Comparison of ENCODE assay signal across 12 mouse cellular contexts in the genomic region with DNA sequence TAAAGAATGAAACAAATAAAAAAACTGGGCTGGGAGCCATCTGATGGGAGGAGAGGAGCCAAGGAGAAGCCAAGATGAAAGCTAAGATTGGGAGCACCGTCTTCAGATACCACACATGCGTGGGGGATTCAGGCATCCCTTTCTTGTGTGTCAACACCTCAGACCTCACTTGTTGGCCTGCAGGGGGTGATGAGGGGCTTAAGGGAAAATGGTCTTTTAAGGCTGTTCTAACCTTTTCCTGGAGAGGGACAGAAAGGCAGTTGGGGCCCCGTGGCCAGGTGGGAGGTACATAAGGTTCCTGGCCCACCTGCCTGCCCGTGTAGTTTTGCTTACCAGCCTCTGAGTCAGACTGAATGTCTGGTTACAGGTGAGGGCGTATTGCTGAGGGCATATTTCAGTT. TPM values are rescaled to one million over a fixed set of nuclear protein-coding genes. Genes with fewer than 3 reads are reported as not detected.
DNase-seq lines count a peak whose midpoint lies in the region; ATAC-seq and TF ChIP-seq lines count a peak whose summit lies in the region.
"Had no signal": no experiment of that assay in that cellular context is flagged by ENCODE, and none has a peak within 500 bp of the region (broad histone marks: within the 10 kb centered on the region; RNA-seq: fewer than 3 reads in every experiment).

No protein-coding gene starts in this region.

- ATAC-seq in neural tube, embryonic 12.5 days (ENCODE audit: low FRiP score, low read depth) = no peak
- no peak for ATAC-seq in hindbrain, embryonic 15.5 days (ENCODE audit: low FRiP score, low read depth)
- no peak for ATAC-seq in activated CD4-positive, CD25-positive, alpha-beta regulatory T cell, adult 4 months
- no peak for ATAC-seq in monocyte, adult 5-6 weeks (replicated peaks; ENCODE audit: insufficient number of reproducible peaks, low FRiP score, low TSS enrichment, poor library complexity, severe bottlenecking)

- H3K36me3 ChIP-seq in kidney, adult 2 months (ENCODE audit: control insufficient read depth, insufficient read depth, low read length) = no peaks in the 10 kb centered on the region; the same call in 1 of the 2 replicates
- H3K36me3 ChIP-seq in neural tube, embryonic 12.5 days = peaks cover 26% of the 10 kb centered on the region
- H3K36me3 ChIP-seq in hindbrain, embryonic 15.5 days = peaks cover 13% of the 10 kb centered on the region; the same call in 1 of the 2 replicates
- H3K36me3 ChIP-seq in small intestine, adult 2 months (ENCODE audit: control insufficient read depth, insufficient read depth, low read length) = peaks cover 13% of the 10 kb centered on the region; the same call in 1 of the 2 replicates

- 67% methylated on average over 5 of the region's 5 CpGs for WGBS in kidney, adult 2 months
- WGBS in neural tube, embryonic 12.5 days = 80% methylated on average over 5 of the region's 5 CpGs
- WGBS in hindbrain, embryonic 15.5 days = 78% methylated on average over 5 of the region's 5 CpGs
- 38% methylated on average over 5 of the region's 5 CpGs for WGBS in small intestine, adult 2 months

- no peak overlapping the region for H3K27ac ChIP-seq in kidney, adult 2 months (ENCODE audit: insufficient read depth, low read depth, low read length)
- H3K27ac ChIP-seq in neural tube, embryonic 12.5 days = no peak overlapping the region
- no peak overlapping the region for H3K27ac ChIP-seq in hindbrain, embryonic 15.5 days (replicated peaks)
- H3K27ac ChIP-seq in small intestine, adult 2 months (ENCODE audit: insufficient read depth, low read depth, low read length) = no peak overlapping the region
- H3K27ac ChIP-seq: embryonic facial prominence, embryonic 12.5 days; limb, embryonic 15.5 days; midbrain, embryonic 12.5 days had no signal

- H3K4me2 ChIP-seq in neural tube, embryonic 12.5 days (replicated peaks) = peak overlapping the region; percentile 87
- peak overlapping the region; percentile 14; the same call in 1 of the 2 replicates for H3K4me2 ChIP-seq in hindbrain, embryonic 15.5 days
- H3K4me2 ChIP-seq: embryonic facial prominence, embryonic 12.5 days; limb, embryonic 15.5 days; midbrain, embryonic 12.5 days had no signal

- no peaks in the 10 kb centered on the region for H3K27me3 ChIP-seq in kidney, adult 2 months (replicated peaks; ENCODE audit: control insufficient read depth, insufficient read depth, low read length)
- no peaks in the 10 kb centered on the region for H3K27me3 ChIP-seq in neural tube, embryonic 12.5 days (replicated peaks)
- H3K27me3 ChIP-seq in hindbrain, embryonic 15.5 days = no peaks in the 10 kb centered on the region
- peaks cover 5% of the 10 kb centered on the region; the same call in 1 of the 2 replicates for H3K27me3 ChIP-seq in small intestine, adult 2 months (ENCODE audit: control insufficient read depth, insufficient read depth, low read length)
- H3K27me3 ChIP-seq: embryonic facial prominence, embryonic 12.5 days; limb, embryonic 15.5 days; midbrain, embryonic 12.5 days had no signal

- no peak for TF ChIP-seq POLR2A in kidney, adult 2 months (IDR thresholded peaks at IDR 0.05; ENCODE audit: low read depth, low read length)
- TF ChIP-seq POLR2A in small intestine, adult 2 months (IDR thresholded peaks at IDR 0.05; ENCODE audit: low read depth, low read length) = no peak

- H3K9ac ChIP-seq in neural tube, embryonic 12.5 days = no peak overlapping the region
- no peak overlapping the region for H3K9ac ChIP-seq in hindbrain, embryonic 15.5 days
- H3K9ac ChIP-seq: embryonic facial prominence, embryonic 12.5 days; limb, embryonic 15.5 days; midbrain, embryonic 12.5 days had no signal

- peaks cover 27% of the 10 kb centered on the region for H3K4me1 ChIP-seq in kidney, adult 2 months (ENCODE audit: control insufficient read depth, insufficient read depth, low read length)
- peaks cover 69% of the 10 kb centered on the region for H3K4me1 ChIP-seq in neural tube, embryonic 12.5 days
- H3K4me1 ChIP-seq in hindbrain, embryonic 15.5 days (replicated peaks) = peaks cover 79% of the 10 kb centered on the region
- peaks cover 12% of the 10 kb centered on the region for H3K4me1 ChIP-seq in small intestine, adult 2 months (ENCODE audit: control insufficient read depth, insufficient read depth, insufficient read length, low read length)

- H3K4me3 ChIP-seq in kidney, adult 2 months (ENCODE audit: insufficient read depth, low read depth, low read length) = peak overlapping the region; percentile 7; the same call in 1 of the 2 replicates
- no peak overlapping the region for H3K4me3 ChIP-seq in neural tube, embryonic 12.5 days
- H3K4me3 ChIP-seq in hindbrain, embryonic 15.5 days = no peak overlapping the region
- peak overlapping the region; percentile 24; the same call in 1 of the 2 replicates for H3K4me3 ChIP-seq in small intestine, adult 2 months (ENCODE audit: low read depth, low read length)
- H3K4me3 ChIP-seq: embryonic facial prominence, embryonic 12.5 days; limb, embryonic 15.5 days; midbrain, embryonic 12.5 days had no signal

- no peaks in the 10 kb centered on the region for H3K9me3 ChIP-seq in neural tube, embryonic 12.5 days
- no peaks in the 10 kb centered on the region for H3K9me3 ChIP-seq in hindbrain, embryonic 15.5 days
- H3K9me3 ChIP-seq: embryonic facial prominence, embryonic 12.5 days; limb, embryonic 15.5 days; midbrain, embryonic 12.5 days had no signal

- TF ChIP-seq CTCF in kidney, adult 2 months (conservative IDR thresholded peaks at IDR 0.05; ENCODE audit: insufficient read depth, insufficient read length, low read depth, low read length) = no peak
- no peak for TF ChIP-seq CTCF in small intestine, adult 2 months (IDR thresholded peaks at IDR 0.05; ENCODE audit: extremely low read depth, insufficient read length, insufficient replicate concordance, low read depth, low read length)

- no peak for DNase-seq in kidney, adult 2 months
- no peak for DNase-seq in kidney, adult 8-10 months
- DNase-seq in neural tube, embryonic 10.5 days (ENCODE audit: extremely low spot score, low spot score) = no peak
- DNase-seq: right cerebral cortex, postnatal 4 days had no signal

RNA-seq across cellular contexts. Expression of gene Lbh, which starts 4.1 kb away (rescaled TPM):
- polyA plus RNA-seq in kidney, adult 2 months (2012; rRNA removed) = 58.9 and 66.4 TPM in 2 replicates
- 4.7 and 5.6 TPM in 2 replicates for polyA plus RNA-seq in neural tube, embryonic 12.5 days (2016; fragmentation: Nextera tagmentation; extraction: Ambion mirVana)
- polyA plus RNA-seq in hindbrain, embryonic 15.5 days (2015; fragmentation: Nextera tagmentation; extraction: Ambion mirVana) = 4.2 and 4.3 TPM in 2 replicates
- polyA plus RNA-seq in small intestine, adult 2 months (2012; rRNA removed) = 41.9 and 49.3 TPM in 2 replicates
- 10 to 100 TPM; 24.2 to 29.3 TPM for polyA plus RNA-seq in activated CD4-positive, CD25-positive, alpha-beta regulatory T cell, adult 4 months (2017; shearing (Covaris generic))
- total RNA-seq in monocyte, adult 5-6 weeks (2017) = 71.9 to 97.1 TPM (median 79.5 TPM) in 3 replicates

Comparison
In these comparisons a context has a peak if more than half of its experiments do, and no peak if none do; other contexts are left out.
1. H3K4me3 ChIP-seq: peak in kidney, adult 2 months (single experiment) and small intestine, adult 2 months (single experiment); none in neural tube, embryonic 12.5 days (single experiment) and hindbrain, embryonic 15.5 days (single experiment).